Mouse (Mus musculus): Measurements from ENCODE around the gene Nynrin.

Nynrin gene

GRCm38 (mm10) chr14:55840853-55841366, 12.9 kb upstream of the Nynrin start:
- DNase-seq (ENCODE audit: low spot score in 2 of 2) = no peak

GRCm38 (mm10) chr14:55842794-55843193, 11.0 kb upstream of the Nynrin start:
- no peak for DNase-seq (ENCODE audit: low spot score in 2 of 2)

GRCm38 (mm10) chr14:55845506-55846294, 8.1 kb upstream of the Nynrin start:
- DNase-seq (ENCODE audit: low spot score in 2 of 2) = no peak

GRCm38 (mm10) chr14:55850885-55851284, 2.9 kb upstream of the Nynrin start:
- no peak for DNase-seq (ENCODE audit: low spot score in 2 of 2)

GRCm38 (mm10) chr14:55852646-55853551, 911 bp upstream of the Nynrin start:
- DNase-seq (ENCODE audit: low spot score in 2 of 2) = peak; percentile 66 to 67

GRCm38 (mm10) chr14:55854406-55855100, 743 bp downstream of the Nynrin start:
- no peak for DNase-seq (ENCODE audit: low spot score in 2 of 2)

- peak; percentile 41 to 43 for DNase-seq (ENCODE audit: low spot score in 2 of 2)
Measured at GRCm38 (mm10) chr14:55855101-55855561, 1.3 kb downstream of the Nynrin start.

GRCm38 (mm10) chr14:55857588-55857987, 3.8 kb downstream of the Nynrin start:
- DNase-seq (ENCODE audit: low spot score in 2 of 2) = no peak

- no peak for DNase-seq (ENCODE audit: low spot score in 2 of 2)
Measured at GRCm38 (mm10) chr14:55862186-55862585, 8.4 kb downstream of the Nynrin start.

GRCm38 (mm10) chr14:55862970-55863369, 9.2 kb downstream of the Nynrin start:
- no peak for DNase-seq (ENCODE audit: low spot score in 2 of 2)

- DNase-seq (ENCODE audit: low spot score in 2 of 2) = peak; percentile 43 to 68
Measured at GRCm38 (mm10) chr14:55863773-55864172, 10.0 kb downstream of the Nynrin start.

- peak; percentile 32 to 67 for DNase-seq (ENCODE audit: low spot score in 2 of 2)
Measured at GRCm38 (mm10) chr14:55866962-55867361, 13.2 kb downstream of the Nynrin start.

- no peak for DNase-seq (ENCODE audit: low spot score in 2 of 2)
Measured at GRCm38 (mm10) chr14:55868230-55869026, 14.6 kb downstream of the Nynrin start.

GRCm38 (mm10) chr14:55869538-55869937, 15.7 kb downstream of the Nynrin start:
- DNase-seq (ENCODE audit: low spot score in 2 of 2) = no peak

- DNase-seq (ENCODE audit: low spot score in 2 of 2) = no peak
Measured at GRCm38 (mm10) chr14:55872039-55872438, 18.2 kb downstream of the Nynrin start.

GRCm38 (mm10) chr14:55872551-55872950, 18.7 kb downstream of the Nynrin start:
- DNase-seq (ENCODE audit: low spot score in 2 of 2) = no peak

- peak in 1 of 2 experiments; percentile 26 for DNase-seq (ENCODE audit: low spot score in 2 of 2)
Measured at GRCm38 (mm10) chr14:55873242-55873713, 19.5 kb downstream of the Nynrin start.

- peak; percentile 76 to 85 for DNase-seq (ENCODE audit: low spot score in 2 of 2)
Measured at GRCm38 (mm10) chr14:55873714-55874683, 20.2 kb downstream of the Nynrin start.
